Mouse (Mus musculus) embryonic stem cell, embryonic (primary cell): ENCODE measurements at regions not wholly inside any gene's neighbourhood (a gene's known extent, or its start where the extent isn't known, plus 50 kb on each side); places are given as distances from the start of the nearest gene placed in this dataset.

Experiments
- CTCF ChIA-PET, 4 experiments: fragments of 300-600 bp in 2 of 4; fragments of 350-600 bp in 2 of 4; sonication (Branson Sonifier 250); formaldehyde crosslinking; loops; one replicate each; lab custom pipeline; 2022; ENCODE audit warnings: inconsistent platforms in 2 of 4; lab: Charles Lee
- POLR2A ChIA-PET, 4 experiments: fragments of 300-600 bp in 2 of 4; fragments of 350-600 bp in 2 of 4; sonication (Branson Sonifier 250); formaldehyde crosslinking; loops; one replicate each; lab custom pipeline; 2022; ENCODE audit warnings: antibody characterized with exemption in 4 of 4, inconsistent platforms in 1 of 4; lab: Charles Lee

- ChIA-PET CTCF (no interaction called here), POLR2A (no interaction called here)
These were observed 68.1 kb upstream of the Lmo4 start for GRCm38 (mm10) chr3:144273115-144273514.

GRCm38 (mm10) chr3:144270206-144270605 lies 65.2 kb upstream of the Lmo4 start:
- POLR2A ChIA-PET, result no interaction called here
- CTCF ChIA-PET, result interaction anchor here in 1 of 4 experiments (0.7 kb wide), 1 partner anchor 97 kb away, joined by 11 read pairs; no protein-coding TSS in a partner anchor

DNA sequence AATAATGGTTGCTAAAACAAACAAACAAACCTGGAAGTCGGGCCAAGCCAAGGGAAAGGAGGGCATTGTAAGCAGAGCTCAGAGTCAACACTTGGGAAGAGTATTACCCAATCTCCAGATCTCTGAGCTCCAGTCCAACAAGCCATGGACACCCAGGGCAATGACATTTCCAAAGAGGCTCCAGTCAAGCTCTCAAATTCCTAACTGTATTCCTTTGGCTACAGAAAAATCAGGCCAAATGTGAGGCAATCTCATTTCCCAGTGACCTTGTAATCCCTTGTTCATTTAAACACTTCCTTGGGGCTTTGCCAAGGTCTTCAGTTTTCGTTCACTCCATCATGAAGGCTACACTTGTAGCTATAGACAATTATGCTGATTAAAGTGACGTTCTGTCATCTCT lies 59.5 kb upstream of the Lmo4 start:
- CTCF ChIA-PET, result no interaction called here
- POLR2A ChIA-PET, result no interaction called here

GRCm38 (mm10) chr3:144260886-144261285 lies 55.9 kb upstream of the Lmo4 start:
- ChIA-PET POLR2A (no interaction called here), CTCF (no interaction called here)

GRCm38 (mm10) chr3:144257714-144258517 lies 52.9 kb upstream of the Lmo4 start:
- CTCF ChIA-PET, result no interaction called here
- POLR2A ChIA-PET, result no interaction called here

DNA sequence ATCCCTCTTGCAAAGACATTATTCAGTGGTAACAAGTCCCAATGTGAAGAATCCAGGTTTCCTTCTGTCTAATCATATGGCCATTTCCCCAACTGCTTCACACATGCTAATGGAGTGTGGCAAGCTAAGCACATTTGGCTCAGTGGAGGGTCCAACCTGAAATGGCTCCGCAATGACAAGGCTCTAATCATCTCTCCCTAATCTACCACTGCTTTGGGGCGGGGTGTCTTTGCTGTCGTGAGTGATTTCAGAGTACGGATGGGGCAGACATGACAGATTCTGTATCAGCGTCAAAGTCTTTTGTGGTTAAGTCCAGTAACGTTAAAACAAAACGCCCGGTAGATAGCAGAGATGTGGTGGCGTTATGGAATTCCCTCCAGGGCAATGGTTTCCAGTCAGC lies 52.2 kb upstream of the Lmo4 start:
- POLR2A ChIA-PET, result no interaction called here
- CTCF ChIA-PET, result no interaction called here

- POLR2A ChIA-PET, result no interaction called here
- CTCF ChIA-PET, result no interaction called here
These were observed 50.9 kb upstream of the Lmo4 start for GRCm38 (mm10) chr3:144255596-144256550.
